Mouse (Mus musculus) kidney, adult 8-10 months (tissue): ENCODE measurements around the gene Slc26a11.
A peak's percentile ranks its signal among the peaks of the same experiment; 100 is the strongest.
"Not testable (repeated sequence)": the region's sequence is repeated elsewhere in the genome, so short reads cannot be mapped to it uniquely, and the experiment has no call there.

ENCODE experiments used
- DNase-seq, 2 experiments: peaks; one replicate each; pipeline ENCODE4 v3.0.0; 2022

The Slc26a11 gene

GRCm38 (mm10) chr11:119362769-119363533 lies 7.6 kb downstream of the Slc26a11 start:
- DNase-seq = no peak

GRCm38 (mm10) chr11:119363534-119364145 lies 8.3 kb downstream of the Slc26a11 start:
- peak; percentile 41 to 70 for DNase-seq

GRCm38 (mm10) chr11:119375425-119375824 lies 20.1 kb downstream of the Slc26a11 start:
- no peak for DNase-seq

GRCm38 (mm10) chr11:119377326-119377725 lies 22.0 kb downstream of the Slc26a11 start:
- no peak for DNase-seq

GRCm38 (mm10) chr11:119378551-119378950 lies 23.2 kb downstream of the Slc26a11 start:
- no peak for DNase-seq

- no peak for DNase-seq
These were observed 26.4 kb downstream of the Slc26a11 start for GRCm38 (mm10) chr11:119381631-119382337.

- DNase-seq = no peak
These were observed 27.0 kb downstream of the Slc26a11 start for GRCm38 (mm10) chr11:119382338-119382850.

- no peak for DNase-seq
These were observed 29.5 kb downstream of the Slc26a11 start for GRCm38 (mm10) chr11:119384904-119385303.

GRCm38 (mm10) chr11:119386306-119386705 lies 30.9 kb downstream of the Slc26a11 start:
- DNase-seq = no peak

GRCm38 (mm10) chr11:119387273-119387672 lies 31.9 kb downstream of the Slc26a11 start:
- DNase-seq = not testable (repeated sequence)

- DNase-seq = peak; percentile 75 to 79
These were observed 34.5 kb downstream of the Slc26a11 start for GRCm38 (mm10) chr11:119389851-119390270.

GRCm38 (mm10) chr11:119390271-119391231 lies 35.2 kb downstream of the Slc26a11 start:
- DNase-seq = peak; percentile 70 to 75

- peak in 1 of 2 experiments; percentile 7 for DNase-seq
These were observed 36.1 kb downstream of the Slc26a11 start for GRCm38 (mm10) chr11:119391386-119392000.

- DNase-seq = peak; percentile 83 to 88
These were observed 36.8 kb downstream of the Slc26a11 start for GRCm38 (mm10) chr11:119392001-119392614.

- peak; percentile 62 to 74 for DNase-seq
These were observed 37.6 kb downstream of the Slc26a11 start, which contains the start of gene Rnf213 for GRCm38 (mm10) chr11:119392800-119393482. Rnf213 (plus strand) TSS chr11:119393100.

GRCm38 (mm10) chr11:119393483-119393804 lies 38.1 kb downstream of the Slc26a11 start:
- DNase-seq = no peak

GRCm38 (mm10) chr11:119394210-119394609 lies 38.9 kb downstream of the Slc26a11 start:
- no peak for DNase-seq

- DNase-seq = no peak
These were observed 40.0 kb downstream of the Slc26a11 start for GRCm38 (mm10) chr11:119395394-119395793.

- DNase-seq = no peak
These were observed 40.6 kb downstream of the Slc26a11 start for GRCm38 (mm10) chr11:119395931-119396330.

- DNase-seq = no peak
These were observed 41.1 kb downstream of the Slc26a11 start for GRCm38 (mm10) chr11:119396461-119396860.
